Mouse (Mus musculus) C2C12 (cell line): Measurements from ENCODE around the gene Srek1.

ENCODE experiments used
- CTCF ChIP-seq: IDR thresholded peaks from one replicate; pipeline ENCODE4 v1.5.1; 2011; ENCODE audit not compliant: control insufficient read depth, insufficient read depth, insufficient read length
- MYOD1 ChIP-seq: IDR thresholded peaks from one replicate; pipeline ENCODE4 v1.6.1; 2011; ENCODE audit warnings: low read depth; ENCODE audit not compliant: control insufficient read depth, insufficient read length
- MYOG ChIP-seq: IDR thresholded peaks from one replicate; pipeline ENCODE4 v1.6.1; 2011; ENCODE audit not compliant: control insufficient read depth, insufficient read length; ENCODE audit errors: extremely low read depth
- USF1 ChIP-seq: IDR thresholded peaks from one replicate; pipeline ENCODE4 v1.6.1; 2011; ENCODE audit warnings: low read depth, mild to moderate bottlenecking, control low read depth, moderate library complexity

GRCm38 (mm10) chr13:103751421-103751820, 23.0 kb downstream of the Srek1 start:
- TF ChIP-seq CTCF = no peak
- no peak for TF ChIP-seq MYOG
- TF ChIP-seq MYOD1 = no peak
- TF ChIP-seq USF1 = no peak
